6 mouse cellular contexts compared by ENCODE assay signal in the genomic region with DNA sequence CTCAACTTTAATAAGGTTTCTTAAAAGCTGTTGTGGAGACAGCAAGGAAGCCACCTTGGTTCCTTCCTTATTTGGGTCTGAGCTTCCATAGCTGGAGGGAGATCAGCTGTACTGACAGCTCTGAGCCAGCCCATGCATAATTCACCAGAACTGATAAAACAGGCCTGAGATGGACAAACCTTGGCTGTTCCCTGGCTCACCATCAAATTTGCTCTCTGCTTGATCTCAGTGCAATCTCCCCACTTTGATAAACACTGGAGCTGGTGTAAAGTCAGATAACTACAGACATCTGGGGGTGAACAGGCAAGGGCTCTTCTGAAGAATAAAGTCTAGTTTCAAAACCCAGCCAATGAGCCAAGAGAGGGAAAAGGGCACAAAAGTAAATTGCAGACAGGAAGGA.
"Had no signal": no experiment of that assay in that cellular context is flagged by ENCODE, and none has a peak within 500 bp of the region (broad histone marks: within the 10 kb centered on the region; RNA-seq: fewer than 3 reads in every experiment).

No protein-coding gene starts in this region.

- DNase-seq: lung, adult 2 months; lung, postnatal 10 days; right cerebral cortex, postnatal 14 days; thymus, adult 2 months; thymus, postnatal 25 days; thymus, postnatal 4 days had no signal
